Mouse (Mus musculus): ENCODE measurements around the gene Cant1. TPM values are rescaled to one million over a fixed set of nuclear protein-coding genes. Genes with fewer than 3 reads are reported as not detected.

Cant1 gene
- total and polyA plus RNA-seq, 3 experiments, result 26.0 to 145 (median 34.4) TPM

- TF ChIP-seq MEF2A (IDR thresholded peaks at IDR 0.05; ENCODE audit: extremely low read depth, insufficient replicate concordance, low read depth, low read length, poor library complexity, severe bottlenecking) (no peak), MYC (IDR thresholded peaks at IDR 0.05; ENCODE audit: low read depth, low read length) (peak; percentile 37), CTCF (IDR thresholded peaks at IDR 0.05 in 2 of 3, conservative IDR thresholded peaks at IDR 0.05 in 1 of 3; ENCODE audit: control insufficient read depth in 1 of 3, insufficient read depth in 1 of 3, low read depth in 2 of 3, low read length in 3 of 3, poor library complexity in 1 of 3, severe bottlenecking in 1 of 3) (no peak), BHLHE40 (IDR thresholded peaks at IDR 0.05; ENCODE audit: borderline replicate concordance, low read depth, low read length) (no peak), UBTF (IDR thresholded peaks at IDR 0.05; ENCODE audit: borderline replicate concordance, insufficient read depth, low read depth, low read length) (no peak), SMC3 (IDR thresholded peaks at IDR 0.05; ENCODE audit: low read depth, low read length) (no peak)
These were observed 15.2 kb upstream of the Cant1 start (continued) for GRCm38 (mm10) chr11:118434093-118434492.

- TF ChIP-seq ZKSCAN1 (IDR thresholded peaks at IDR 0.05; ENCODE audit: low read depth, low read length), result no peak
- no peak for TF ChIP-seq BHLHE40 (IDR thresholded peaks at IDR 0.05; ENCODE audit: borderline replicate concordance, low read depth, low read length)
- no peak for TF ChIP-seq TCF12 (IDR thresholded peaks at IDR 0.05; ENCODE audit: low read depth, low read length)
- no peak for TF ChIP-seq MYC (IDR thresholded peaks at IDR 0.05; ENCODE audit: low read depth, low read length)
- TF ChIP-seq CHD1 (IDR thresholded peaks at IDR 0.05; ENCODE audit: low read depth, low read length), result no peak
- no peak for TF ChIP-seq USF1 (IDR thresholded peaks at IDR 0.05; ENCODE audit: low read depth, low read length)
- no peak for TF ChIP-seq MEF2A (IDR thresholded peaks at IDR 0.05; ENCODE audit: extremely low read depth, insufficient replicate concordance, low read depth, low read length, poor library complexity, severe bottlenecking)
- Histone ChIP-seq H3K9ac (ENCODE audit: control insufficient read depth, low read depth, low read length, poor library complexity, severe bottlenecking) (peak overlapping the region; percentile 67), H3K79me2 (ENCODE audit: control insufficient read depth, insufficient read depth, low read length, poor library complexity) (no peaks in the 10 kb centered on the region), H3K36me3 (ENCODE audit: control insufficient read depth in 1 of 2, insufficient read depth in 2 of 2, low read length in 2 of 2) (0 out of 4 replicates have a peak, but pooled peaks cover 0 to 2% of the 10 kb centered on the region in 2 experiments), H3K27me3 (ENCODE audit: control insufficient read depth in 1 of 2, insufficient read depth in 2 of 2, low read length in 2 of 2) (no peaks in the 10 kb centered on the region), H3K27ac (ENCODE audit: control insufficient read depth, low read depth, low read length) (peak overlapping the region; percentile 50), H3K9me3 (replicated peaks; ENCODE audit: insufficient read depth, low read length) (no peaks in the 10 kb centered on the region), H3K4me1 (ENCODE audit: control insufficient read depth in 1 of 2, insufficient read depth in 2 of 2, low read length in 2 of 2) (peaks cover 4 to 10% of the 10 kb centered on the region in 2 experiments), H3K4me3 (ENCODE audit: control insufficient read depth in 1 of 2, insufficient read depth in 1 of 2, low read depth in 2 of 2, low read length in 2 of 2) (peak overlapping the region; percentile 47 to 68)
- no peak for DNase-seq (ENCODE audit: low read depth, low spot score)
These were observed 14.5 kb upstream of the Cant1 start for GRCm38 (mm10) chr11:118433398-118433868.

GRCm38 (mm10) chr11:118431100-118431948 is 12.4 kb upstream of the Cant1 start:
- Histone ChIP-seq H3K27ac (ENCODE audit: control insufficient read depth, low read depth, low read length) (no peak overlapping the region), H3K9ac (ENCODE audit: control insufficient read depth, low read depth, low read length, poor library complexity, severe bottlenecking) (no peak overlapping the region), H3K79me2 (ENCODE audit: control insufficient read depth, insufficient read depth, low read length, poor library complexity) (no peaks in the 10 kb centered on the region), H3K36me3 (ENCODE audit: control insufficient read depth in 1 of 2, insufficient read depth in 2 of 2, low read length in 2 of 2) (peaks cover 0 to 8% of the 10 kb centered on the region in 2 experiments; a peak in 2 of 4 replicates), H3K27me3 (ENCODE audit: control insufficient read depth in 1 of 2, insufficient read depth in 2 of 2, low read length in 2 of 2) (no peaks in the 10 kb centered on the region), H3K9me3 (replicated peaks; ENCODE audit: insufficient read depth, low read length) (no peaks in the 10 kb centered on the region), H3K4me3 (ENCODE audit: control insufficient read depth in 1 of 2, insufficient read depth in 1 of 2, low read depth in 2 of 2, low read length in 2 of 2) (no peak overlapping the region), H3K4me1 (ENCODE audit: control insufficient read depth in 1 of 2, insufficient read depth in 2 of 2, low read length in 2 of 2) (peaks cover 6 to 18% of the 10 kb centered on the region in 2 experiments)
- TF ChIP-seq TBP (IDR thresholded peaks at IDR 0.05; ENCODE audit: low read depth, low read length) (no peak), HCFC1 (IDR thresholded peaks at IDR 0.05; ENCODE audit: low read depth, low read length) (no peak), CHD1 (IDR thresholded peaks at IDR 0.05; ENCODE audit: low read depth, low read length) (no peak), RAD21 (IDR thresholded peaks at IDR 0.05; ENCODE audit: low read depth, low read length) (no peak), USF1 (IDR thresholded peaks at IDR 0.05; ENCODE audit: low read depth, low read length) (no peak), BHLHE40 (IDR thresholded peaks at IDR 0.05; ENCODE audit: borderline replicate concordance, low read depth, low read length) (no peak), ZMIZ1 (IDR thresholded peaks at IDR 0.05; ENCODE audit: low read depth, low read length) (no peak), POLR2AphosphoS5 (IDR thresholded peaks at IDR 0.05; ENCODE audit: borderline replicate concordance, low read depth, low read length) (no peak), MYB (IDR thresholded peaks at IDR 0.05; ENCODE audit: low read depth, low read length) (no peak), ZC3H11A (IDR thresholded peaks at IDR 0.05; ENCODE audit: low read depth, low read length) (no peak), TCF12 (IDR thresholded peaks at IDR 0.05; ENCODE audit: low read depth, low read length) (no peak), JUND (IDR thresholded peaks at IDR 0.05; ENCODE audit: low read depth, low read length) (no peak), MAZ (IDR thresholded peaks at IDR 0.05; ENCODE audit: low read depth, low read length) (no peak), KAT2A (conservative IDR thresholded peaks at IDR 0.05; ENCODE audit: low read depth, low read length) (no peak), MYC (IDR thresholded peaks at IDR 0.05; ENCODE audit: low read depth, low read length) (no peak), SIN3A (IDR thresholded peaks at IDR 0.05; ENCODE audit: low read length) (no peak)
- no peak for DNase-seq (ENCODE audit: low read depth, low spot score)

All from MEL (cell line).